In genomic region chr3:100707117-100707516, GRCm38 (mm10) we compare ENCODE assay signal across 28 mouse cellular contexts. TPM values are rescaled to one million over a fixed set of nuclear protein-coding genes. Genes with fewer than 3 reads are reported as not detected.
A peak's percentile ranks its signal among the peaks of the same experiment; 100 is the strongest.
DNase-seq lines count a peak whose midpoint lies in the region; ATAC-seq and TF ChIP-seq lines count a peak whose summit lies in the region.
"Had no signal": no experiment of that assay in that cellular context is flagged by ENCODE, and none has a peak within 500 bp of the region (broad histone marks: within the 10 kb centered on the region; RNA-seq: fewer than 3 reads in every experiment).

No protein-coding gene starts in this region.

- H3K9me3 ChIP-seq in intestine, embryonic 14.5 days (ENCODE audit: control insufficient read depth, low read length): no peaks in the 10 kb centered on the region
- no peaks in the 10 kb centered on the region for H3K9me3 ChIP-seq in intestine, postnatal 0 days (ENCODE audit: control insufficient read depth)
- H3K9me3 ChIP-seq in lung, embryonic 14.5 days (ENCODE audit: low read depth, low read length): no peaks in the 10 kb centered on the region
- no peaks in the 10 kb centered on the region for H3K9me3 ChIP-seq in midbrain, embryonic 11.5 days (ENCODE audit: control insufficient read depth, low read length)
- no peaks in the 10 kb centered on the region for H3K9me3 ChIP-seq in midbrain, embryonic 15.5 days
- H3K9me3 ChIP-seq: embryonic facial prominence, embryonic 12.5 days; G1E; heart, embryonic 13.5 days; neural tube, embryonic 15.5 days had no signal

- no peaks in the 10 kb centered on the region for H3K27me3 ChIP-seq in intestine, embryonic 14.5 days (replicated peaks; ENCODE audit: control insufficient read depth, insufficient read depth, low read length)
- no peaks in the 10 kb centered on the region for H3K27me3 ChIP-seq in intestine, postnatal 0 days (replicated peaks; ENCODE audit: control insufficient read depth, insufficient read depth, low read length)
- H3K27me3 ChIP-seq in lung, embryonic 14.5 days (ENCODE audit: insufficient read depth, low read length): no peaks in the 10 kb centered on the region
- no peaks in the 10 kb centered on the region for H3K27me3 ChIP-seq in midbrain, embryonic 11.5 days (ENCODE audit: control insufficient read depth, insufficient read depth, low read length)
- no peaks in the 10 kb centered on the region for H3K27me3 ChIP-seq in midbrain, embryonic 15.5 days (replicated peaks)
- H3K27me3 ChIP-seq: embryonic facial prominence, embryonic 12.5 days; heart, embryonic 13.5 days; neural tube, embryonic 15.5 days had no signal

- no peak for DNase-seq in frontal cortex, adult 2 months (ENCODE audit: extremely low spot score in 1 of 2, low spot score in 1 of 2)
- no peak for DNase-seq in intestine, embryonic 14.5 days (ENCODE audit: low spot score)
- DNase-seq in lung, embryonic 14.5 days: peak; percentile 41
- DNase-seq in lung, postnatal 4 days: no peak
- peak; percentile 81 for DNase-seq in midbrain, embryonic 11.5 days (ENCODE audit: low spot score, missing footprints)
- DNase-seq: adrenal gland, adult 8-10 months; cerebellum, adult 8-10 months; cerebellum, postnatal 25 days; embryo, embryonic 11 days; gastrocnemius, adult 2 months; kidney, adult 11 months; kidney, postnatal 14 days; liver; midbrain, embryonic 14.5 days; retina, postnatal 1 day; right cerebral cortex, postnatal 14 days; thymus, postnatal 4 days had no signal

- H3K4me2 ChIP-seq in intestine, embryonic 14.5 days (ENCODE audit: low read length): no peak overlapping the region
- H3K4me2 ChIP-seq in intestine, postnatal 0 days (replicated peaks; ENCODE audit: low read depth): no peak overlapping the region
- no peak overlapping the region for H3K4me2 ChIP-seq in lung, embryonic 14.5 days
- no peak overlapping the region for H3K4me2 ChIP-seq in midbrain, embryonic 11.5 days
- no peak overlapping the region for H3K4me2 ChIP-seq in midbrain, embryonic 15.5 days
- H3K4me2 ChIP-seq: embryonic facial prominence, embryonic 12.5 days; heart, embryonic 13.5 days; neural tube, embryonic 15.5 days had no signal

- peak; percentile 36; the same call in 1 of the 2 replicates for ATAC-seq in frontal cortex, adult (ENCODE audit: low TSS enrichment)
- 0 out of 2 replicates have a peak, but pooled peaks have one; percentile 34 for ATAC-seq in intestine, embryonic 14.5 days (replicated peaks; ENCODE audit: low FRiP score, low TSS enrichment, low read depth)
- no peak for ATAC-seq in intestine, postnatal 0 days
- ATAC-seq in lung, embryonic 14.5 days (ENCODE audit: insufficient read depth): peak; percentile 71
- no peak for ATAC-seq in midbrain, embryonic 11.5 days (ENCODE audit: low FRiP score)
- ATAC-seq in midbrain, embryonic 15.5 days (replicated peaks): no peak
- ATAC-seq: forebrain, embryonic 14.5 days; hindbrain, embryonic 16.5 days had no signal

- H3K36me3 ChIP-seq in intestine, embryonic 14.5 days (ENCODE audit: control insufficient read depth, insufficient read depth, low read length): no peaks in the 10 kb centered on the region
- no peaks in the 10 kb centered on the region for H3K36me3 ChIP-seq in intestine, postnatal 0 days (ENCODE audit: control insufficient read depth, insufficient read depth)
- H3K36me3 ChIP-seq in lung, embryonic 14.5 days (ENCODE audit: insufficient read depth): no peaks in the 10 kb centered on the region
- H3K36me3 ChIP-seq in midbrain, embryonic 11.5 days (ENCODE audit: control insufficient read depth, insufficient read depth, low read length): no peaks in the 10 kb centered on the region
- H3K36me3 ChIP-seq in midbrain, embryonic 15.5 days (replicated peaks): no peaks in the 10 kb centered on the region
- H3K36me3 ChIP-seq: embryonic facial prominence, embryonic 12.5 days; G1E; heart, embryonic 13.5 days; neural tube, embryonic 15.5 days had no signal

- peaks cover 20% of the 10 kb centered on the region for H3K4me1 ChIP-seq in intestine, embryonic 14.5 days (replicated peaks; ENCODE audit: control insufficient read depth, insufficient read depth, low read length)
- H3K4me1 ChIP-seq in intestine, postnatal 0 days (replicated peaks; ENCODE audit: control insufficient read depth, insufficient read depth, low read length): no peaks in the 10 kb centered on the region
- H3K4me1 ChIP-seq in lung, embryonic 14.5 days (ENCODE audit: insufficient read depth): peaks cover 10% of the 10 kb centered on the region
- H3K4me1 ChIP-seq in midbrain, embryonic 11.5 days (ENCODE audit: control insufficient read depth, insufficient read depth, low read length): no peaks in the 10 kb centered on the region
- peaks cover 13% of the 10 kb centered on the region for H3K4me1 ChIP-seq in midbrain, embryonic 15.5 days
- H3K4me1 ChIP-seq: neural tube, embryonic 15.5 days had no signal

- TF ChIP-seq CTCF in intestine, postnatal 0 days (IDR thresholded peaks at IDR 0.05; ENCODE audit: low read depth): no peak
- TF ChIP-seq CTCF in lung, embryonic 14.5 days (IDR thresholded peaks at IDR 0.05; ENCODE audit: low read depth): no peak

- no peak overlapping the region for H3K9ac ChIP-seq in intestine, embryonic 14.5 days (ENCODE audit: low read length)
- H3K9ac ChIP-seq in intestine, postnatal 0 days (ENCODE audit: low read depth, low read length): no peak overlapping the region
- H3K9ac ChIP-seq in lung, embryonic 14.5 days: no peak overlapping the region
- H3K9ac ChIP-seq in midbrain, embryonic 11.5 days (ENCODE audit: low read length): no peak overlapping the region
- no peak overlapping the region for H3K9ac ChIP-seq in midbrain, embryonic 15.5 days
- H3K9ac ChIP-seq: embryonic facial prominence, embryonic 12.5 days; heart, embryonic 13.5 days; liver, embryonic 14.5 days; neural tube, embryonic 15.5 days had no signal

- WGBS in intestine, embryonic 14.5 days: 39% methylated on average over 4 of the region's 4 CpGs
- WGBS in intestine, postnatal 0 days: 55% methylated on average over 4 of the region's 4 CpGs
- 26% methylated on average over 4 of the region's 4 CpGs for WGBS in lung, embryonic 14.5 days
- WGBS in midbrain, embryonic 11.5 days: 81% methylated on average over 4 of the region's 4 CpGs
- WGBS in midbrain, embryonic 15.5 days: 93% methylated on average over 4 of the region's 4 CpGs

- no peak overlapping the region for H3K27ac ChIP-seq in intestine, embryonic 14.5 days (ENCODE audit: low read depth)
- no peak overlapping the region for H3K27ac ChIP-seq in intestine, postnatal 0 days (ENCODE audit: low read depth, low read length)
- H3K27ac ChIP-seq in lung, embryonic 14.5 days (ENCODE audit: low read depth): no peak overlapping the region
- no peak overlapping the region for H3K27ac ChIP-seq in midbrain, embryonic 11.5 days (ENCODE audit: low read depth, low read length)
- H3K27ac ChIP-seq in midbrain, embryonic 15.5 days: no peak overlapping the region
- H3K27ac ChIP-seq: embryonic facial prominence, embryonic 12.5 days; gastrocnemius, adult 2 months; heart, embryonic 13.5 days; liver, embryonic 14.5 days; macrophage; neural tube, embryonic 15.5 days had no signal

- no peak overlapping the region for H3K4me3 ChIP-seq in intestine, embryonic 14.5 days (ENCODE audit: low read depth, low read length)
- no peak overlapping the region for H3K4me3 ChIP-seq in intestine, postnatal 0 days (ENCODE audit: low read depth, low read length)
- H3K4me3 ChIP-seq in lung, embryonic 14.5 days (ENCODE audit: low read depth, low read length): no peak overlapping the region
- H3K4me3 ChIP-seq in midbrain, embryonic 11.5 days (ENCODE audit: low read depth, low read length): no peak overlapping the region
- H3K4me3 ChIP-seq in midbrain, embryonic 15.5 days: no peak overlapping the region
- H3K4me3 ChIP-seq: embryonic facial prominence, embryonic 12.5 days; gastrocnemius, adult 2 months; heart, embryonic 13.5 days; neural tube, embryonic 15.5 days had no signal

RNA-seq across cellular contexts. Expression of gene Man1a2, which starts 21.8 kb away (rescaled TPM):
- polyA plus RNA-seq in frontal cortex, adult 2 months (2012; rRNA removed): 33.7 and 36.5 TPM in 2 replicates
- 79.1 and 97.2 TPM in 2 replicates for polyA plus RNA-seq in intestine, embryonic 14.5 days (2014; fragmentation: Nextera tagmentation; extraction: Ambion mirVana)
- polyA plus RNA-seq in intestine, postnatal 0 days (2015; fragmentation: Nextera tagmentation; extraction: Ambion mirVana): 92.1 and 98.3 TPM in 2 replicates
- polyA plus RNA-seq in lung, embryonic 14.5 days (2014; fragmentation: Nextera tagmentation; extraction: Ambion mirVana): 83.2 and 90.1 TPM in 2 replicates
- 36.9 and 46.3 TPM in 2 replicates for polyA plus RNA-seq in midbrain, embryonic 11.5 days (2014; fragmentation: Nextera tagmentation; extraction: Ambion mirVana)
- polyA plus RNA-seq in midbrain, embryonic 15.5 days (2015; fragmentation: Nextera tagmentation; extraction: Ambion mirVana): 36.2 and 43.0 TPM in 2 replicates

Comparison
In these comparisons a context has a peak if more than half of its experiments do, and no peak if none do; other contexts are left out.
1. ATAC-seq: peak in frontal cortex, adult (single experiment), intestine, embryonic 14.5 days (single experiment) and lung, embryonic 14.5 days (single experiment); none in intestine, postnatal 0 days (single experiment), midbrain, embryonic 11.5 days (single experiment) and midbrain, embryonic 15.5 days (single experiment).
2. DNase-seq: peak in lung, embryonic 14.5 days (single experiment) and midbrain, embryonic 11.5 days (single experiment); none in frontal cortex, adult 2 months (0 of 2), intestine, embryonic 14.5 days (single experiment) and lung, postnatal 4 days (0 of 2).